Mouse (Mus musculus): ENCODE measurements around the gene Cep170b.

The Cep170b gene

GRCm38 (mm10) chr12:112702374-112703320, 17.6 kb upstream of the Cep170b start:
- no peak for DNase-seq

GRCm38 (mm10) chr12:112706704-112707572, 13.3 kb upstream of the Cep170b start:
- peak; percentile 95 for DNase-seq

GRCm38 (mm10) chr12:112707573-112707869, 12.7 kb upstream of the Cep170b start:
- no peak for DNase-seq

- no peak for DNase-seq
Observed at GRCm38 (mm10) chr12:112713984-112714383, 6.3 kb upstream of the Cep170b start.

- peak; percentile 84 for DNase-seq
Observed at GRCm38 (mm10) chr12:112717140-112717539, 3.1 kb upstream of the Cep170b start.

- DNase-seq, result no peak
Observed at GRCm38 (mm10) chr12:112718995-112719394, 1.3 kb upstream of the Cep170b start.

GRCm38 (mm10) chr12:112720890-112721423, 702 bp downstream of the Cep170b start:
- no peak for DNase-seq

- DNase-seq, result peak; percentile 78
Observed at GRCm38 (mm10) chr12:112721424-112722239, 1.4 kb downstream of the Cep170b start.

GRCm38 (mm10) chr12:112722240-112723027, 2.2 kb downstream of the Cep170b start:
- DNase-seq, result peak; percentile 54

GRCm38 (mm10) chr12:112723028-112723330, 2.7 kb downstream of the Cep170b start:
- DNase-seq, result no peak

GRCm38 (mm10) chr12:112723445-112723844, 3.2 kb downstream of the Cep170b start:
- no peak for DNase-seq

GRCm38 (mm10) chr12:112724077-112724805, 4.0 kb downstream of the Cep170b start:
- peak; percentile 88 for DNase-seq

GRCm38 (mm10) chr12:112727801-112728200, 7.5 kb downstream of the Cep170b start:
- DNase-seq, result no peak

GRCm38 (mm10) chr12:112730808-112731207, 10.6 kb downstream of the Cep170b start:
- DNase-seq, result no peak

GRCm38 (mm10) chr12:112732591-112732990, 12.3 kb downstream of the Cep170b start:
- DNase-seq, result no peak

GRCm38 (mm10) chr12:112734108-112734820, 14.0 kb downstream of the Cep170b start:
- DNase-seq, result no peak

- no peak for DNase-seq
Observed at GRCm38 (mm10) chr12:112734881-112735655, 14.8 kb downstream of the Cep170b start.

- no peak for DNase-seq
Observed at GRCm38 (mm10) chr12:112735896-112736635, 15.8 kb downstream of the Cep170b start.

- DNase-seq, result no peak
Observed at GRCm38 (mm10) chr12:112736636-112736925, 16.3 kb downstream of the Cep170b start.
